Mouse (Mus musculus) spleen, postnatal 14 days (tissue): ENCODE measurements around the gene Kras.

Experiments used
- DNase-seq, 2 experiments: peaks; one replicate each; pipeline ENCODE4 v3.0.0; 2021 to 2022; ENCODE audit warnings: low spot score in 2 of 2

Gene Kras

DNA sequence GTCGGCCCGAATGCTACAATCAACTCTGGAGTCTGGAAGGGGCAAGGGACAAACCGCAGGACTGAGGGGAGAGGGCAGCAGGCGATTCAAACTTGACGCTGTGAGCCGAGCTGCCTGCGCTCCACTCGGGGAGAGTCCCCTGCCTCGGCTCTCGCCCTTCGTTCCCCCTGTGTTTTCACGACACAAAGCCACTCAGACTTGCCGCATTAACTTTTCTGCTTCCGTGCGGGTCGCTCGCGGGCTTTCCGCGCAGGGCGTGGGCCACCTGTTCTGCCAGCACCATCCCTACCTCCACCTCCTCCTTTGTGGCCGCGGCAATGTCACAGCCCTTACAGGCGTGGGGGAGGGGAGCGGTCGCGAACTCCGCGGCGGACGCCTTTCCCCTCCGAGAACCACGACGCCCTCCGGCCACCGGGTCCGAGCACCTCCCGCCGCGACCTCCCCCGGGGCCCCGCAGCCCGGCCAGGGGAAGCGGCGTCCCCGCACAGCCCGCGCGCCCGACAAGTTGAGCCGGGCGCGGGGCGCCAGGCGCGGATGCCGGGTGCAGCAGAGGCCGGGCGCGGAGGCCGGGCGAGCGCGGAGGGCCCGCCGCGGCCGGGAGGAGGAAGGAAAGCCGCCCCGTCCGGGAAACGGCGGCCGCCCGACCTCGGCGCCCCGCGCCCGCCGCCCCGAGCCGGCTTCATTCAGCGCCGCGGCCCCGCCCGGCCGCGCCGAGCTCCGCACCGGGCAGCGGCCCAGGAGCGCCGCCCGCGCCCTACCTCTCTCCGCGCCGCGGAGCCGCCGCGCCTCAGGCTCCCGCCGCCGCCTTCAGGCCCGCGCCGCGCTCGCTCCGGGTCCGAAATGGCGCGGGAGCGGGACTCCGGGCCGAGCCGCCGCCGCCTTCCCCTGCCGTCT lies 501 bp downstream of the Kras start:
- DNase-seq, result peak; percentile 33 to 57

DNA sequence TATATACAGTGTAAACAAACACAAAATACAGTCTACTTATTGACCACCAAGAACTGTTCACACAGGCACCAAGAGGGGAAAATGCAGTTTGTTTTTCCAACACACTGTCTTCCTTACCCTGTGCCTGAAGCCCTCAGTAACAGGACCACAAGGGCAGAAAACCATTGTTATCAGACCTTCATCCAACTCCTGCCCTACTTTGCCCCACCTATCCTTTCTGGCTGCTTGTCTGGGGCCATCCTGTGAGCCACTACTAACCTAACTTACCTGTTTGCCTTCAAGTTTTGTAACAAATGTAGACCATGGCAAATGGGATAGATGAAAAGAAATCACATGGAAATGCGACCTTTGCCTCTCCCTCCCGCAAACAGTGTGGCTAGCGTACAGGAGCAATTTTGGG lies 2.2 kb downstream of the Kras start:
- DNase-seq, result no peak

DNA sequence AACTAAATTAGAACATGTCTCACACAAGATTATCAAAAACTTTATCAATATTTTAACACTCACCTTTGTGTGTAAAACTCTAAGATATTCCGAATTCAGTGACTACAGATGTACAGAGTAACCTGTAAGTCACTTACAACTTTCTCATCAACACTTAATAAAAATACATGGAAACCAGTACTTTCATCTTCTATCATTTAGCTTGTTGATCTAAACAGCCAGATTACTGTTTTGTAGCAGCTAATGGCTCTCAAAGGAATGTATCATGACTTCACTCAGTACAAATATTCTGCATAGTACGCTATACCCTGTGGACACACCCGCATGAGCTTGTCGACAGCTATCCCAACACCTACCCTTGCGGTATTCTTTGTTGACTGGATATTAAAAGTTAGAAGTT lies 3.2 kb downstream of the Kras start:
- no peak for DNase-seq

DNA sequence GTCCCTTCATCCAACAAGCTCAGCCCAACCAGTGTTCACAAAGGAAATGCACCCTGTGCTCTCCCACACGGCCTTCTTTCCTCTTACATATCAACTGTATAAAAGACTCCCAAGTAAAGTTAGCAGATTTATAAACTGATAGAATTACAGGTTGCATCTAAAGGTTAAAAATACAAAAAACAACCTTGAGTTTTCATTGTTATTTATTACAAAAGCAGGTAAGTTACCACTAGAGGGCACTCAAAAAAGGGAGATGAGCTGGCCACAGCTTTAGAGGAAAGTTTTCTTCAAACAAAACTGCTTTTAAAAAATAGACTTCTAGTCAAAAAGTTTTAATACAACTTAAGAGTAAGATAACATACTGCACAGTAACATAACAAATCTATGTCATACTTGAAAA lies 7.5 kb downstream of the Kras start:
- no peak for DNase-seq

DNA sequence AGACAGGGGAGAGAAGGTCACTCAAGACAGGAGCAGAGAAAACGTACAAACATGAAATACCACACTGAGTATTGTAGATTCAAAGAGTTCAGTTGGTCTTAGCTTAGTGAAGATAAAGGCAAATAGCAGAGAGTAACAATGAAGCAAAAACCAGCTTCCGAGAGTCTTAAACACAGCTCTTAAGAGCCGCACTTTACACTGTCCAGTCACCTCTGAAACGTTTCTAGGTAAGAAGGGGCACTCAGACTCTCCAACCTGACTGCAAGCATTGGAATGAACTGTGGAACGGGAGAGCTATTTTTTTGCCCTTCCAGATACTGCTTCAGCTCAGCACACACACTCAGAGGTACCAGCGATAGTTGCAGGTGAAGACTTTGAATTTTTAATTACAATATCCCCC lies 9.8 kb downstream of the Kras start:
- no peak for DNase-seq

DNA sequence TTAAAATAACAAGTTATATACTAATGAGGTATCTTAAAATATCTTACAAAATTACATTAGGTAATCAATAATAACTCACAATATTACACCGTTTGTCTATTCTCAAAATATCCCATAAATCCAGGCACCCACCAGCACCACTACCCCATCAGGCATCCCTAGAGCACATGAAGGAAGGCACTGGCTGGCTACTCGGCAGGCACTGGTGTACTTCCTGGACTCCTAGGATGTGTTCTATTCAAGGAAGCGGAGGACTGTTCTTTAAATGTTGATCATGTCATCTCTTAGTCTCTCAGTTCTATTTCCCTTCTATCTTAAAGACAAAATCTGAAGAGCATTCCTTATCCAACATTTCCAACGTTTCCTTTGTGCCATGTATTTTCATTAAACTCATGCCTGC lies 12.9 kb downstream of the Kras start:
- DNase-seq, result no peak

DNA sequence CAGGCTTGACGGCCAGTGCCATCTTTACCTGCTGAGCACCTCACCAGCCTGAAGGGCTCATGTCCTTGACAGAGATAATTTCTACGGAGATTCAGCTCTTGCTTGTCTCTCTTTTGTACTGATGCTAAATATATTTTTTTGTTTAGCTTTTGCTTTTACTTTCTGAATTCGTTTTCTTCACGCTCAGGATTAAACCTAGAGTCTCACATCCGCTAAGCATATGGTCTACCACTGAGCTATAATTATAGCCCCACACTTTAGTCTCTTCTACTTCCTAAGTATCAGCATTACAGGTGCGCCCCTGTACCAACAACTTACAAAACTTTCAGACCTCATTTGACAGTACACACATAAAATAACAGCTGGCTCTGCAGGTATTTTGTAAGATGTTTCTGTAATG lies 14.7 kb downstream of the Kras start:
- DNase-seq, result no peak

DNA sequence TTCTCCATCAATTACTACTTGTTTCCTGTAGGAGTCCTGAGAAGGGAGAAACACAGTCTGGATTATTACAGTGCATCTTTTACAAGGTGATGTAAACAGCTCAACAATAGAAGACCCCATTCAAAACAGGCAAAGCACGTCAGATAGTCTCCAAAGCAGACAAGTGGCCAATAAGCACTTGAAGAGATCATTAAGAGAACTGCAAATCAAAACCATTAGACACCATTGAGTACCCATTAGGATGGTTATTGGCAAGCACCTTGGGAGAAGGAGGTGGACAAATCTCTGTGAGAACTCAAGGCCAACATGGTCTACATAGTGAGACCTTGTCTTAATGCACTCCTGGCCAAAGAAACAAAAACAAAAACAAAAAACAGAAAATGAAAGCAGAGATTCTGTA lies 15.6 kb downstream of the Kras start:
- no peak for DNase-seq

DNA sequence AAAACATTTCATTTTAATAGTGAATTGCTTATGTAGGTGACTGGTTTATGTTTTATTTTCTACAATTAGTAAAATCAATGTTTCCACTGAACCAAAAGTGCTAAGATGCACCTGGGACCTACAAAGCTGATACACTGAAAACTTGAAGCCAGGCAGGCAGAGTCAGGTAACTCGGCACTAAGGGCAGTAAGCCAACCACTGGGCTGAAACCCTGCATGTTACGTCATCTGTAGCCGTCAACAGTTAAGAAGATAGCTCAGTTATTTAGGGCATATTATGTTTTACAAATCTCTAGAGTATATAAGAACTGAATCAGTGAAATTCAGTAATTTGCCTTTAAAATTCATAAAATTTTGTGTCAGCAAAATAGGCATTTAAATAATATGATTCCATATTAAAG lies 23.7 kb downstream of the Kras start:
- DNase-seq, result no peak

DNA sequence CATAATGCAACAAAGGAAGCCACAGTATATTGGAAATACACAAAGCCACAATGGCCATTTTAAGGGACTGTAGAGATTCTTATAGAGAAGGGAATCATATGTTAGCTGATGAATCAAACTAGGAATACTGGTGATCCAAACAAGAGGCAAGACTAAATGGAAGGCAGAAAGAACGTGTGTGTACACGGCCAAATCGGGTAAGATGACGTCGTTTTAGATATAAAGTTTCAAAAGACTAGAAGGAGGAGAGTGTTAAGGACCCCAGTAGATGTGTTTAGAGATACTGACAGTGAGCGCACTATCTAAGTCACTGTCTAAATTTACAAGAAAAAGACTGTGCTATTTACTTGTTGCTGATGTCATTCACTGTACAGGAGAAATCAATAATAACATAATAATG lies 25.8 kb downstream of the Kras start:
- DNase-seq, result no peak

DNA sequence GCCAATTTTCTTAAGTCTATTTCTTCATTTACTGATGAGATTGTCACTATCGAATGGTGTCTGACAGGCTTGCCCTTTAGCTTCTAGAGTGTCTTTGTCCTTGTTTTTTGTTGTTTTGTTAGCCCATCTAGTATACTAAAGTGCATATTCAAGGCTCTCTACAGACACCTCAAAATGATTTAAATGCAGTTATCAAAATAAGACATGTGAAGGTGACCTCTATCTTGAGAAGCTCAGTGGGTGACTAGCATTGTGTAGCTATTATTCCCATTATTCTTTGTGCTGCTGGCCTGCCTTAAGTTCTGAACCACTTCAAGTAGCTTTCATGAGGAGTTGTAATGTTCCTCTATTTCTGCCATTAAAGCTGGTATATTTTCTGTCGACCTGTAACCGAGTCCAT lies 34.2 kb downstream of the Kras start:
- no peak for DNase-seq

DNA sequence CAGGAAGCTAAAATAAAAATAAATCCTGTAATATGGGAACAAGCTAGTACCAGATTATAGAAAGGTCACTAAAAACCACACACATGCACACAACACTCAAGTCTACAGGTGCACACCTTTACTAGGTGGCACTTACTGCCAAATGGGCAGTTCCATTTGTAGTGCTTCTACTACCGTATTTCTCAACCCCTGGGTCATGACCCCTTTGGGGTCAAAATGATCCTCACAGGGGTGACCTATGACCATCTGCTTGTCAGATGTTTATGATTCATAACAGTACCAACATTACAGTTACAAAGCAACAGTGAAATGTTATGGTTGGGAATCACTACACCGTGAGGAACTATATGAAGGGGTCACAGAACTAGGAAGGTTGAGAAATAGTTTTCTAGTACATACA lies 36.1 kb downstream of the Kras start:
- DNase-seq, result no peak

DNA sequence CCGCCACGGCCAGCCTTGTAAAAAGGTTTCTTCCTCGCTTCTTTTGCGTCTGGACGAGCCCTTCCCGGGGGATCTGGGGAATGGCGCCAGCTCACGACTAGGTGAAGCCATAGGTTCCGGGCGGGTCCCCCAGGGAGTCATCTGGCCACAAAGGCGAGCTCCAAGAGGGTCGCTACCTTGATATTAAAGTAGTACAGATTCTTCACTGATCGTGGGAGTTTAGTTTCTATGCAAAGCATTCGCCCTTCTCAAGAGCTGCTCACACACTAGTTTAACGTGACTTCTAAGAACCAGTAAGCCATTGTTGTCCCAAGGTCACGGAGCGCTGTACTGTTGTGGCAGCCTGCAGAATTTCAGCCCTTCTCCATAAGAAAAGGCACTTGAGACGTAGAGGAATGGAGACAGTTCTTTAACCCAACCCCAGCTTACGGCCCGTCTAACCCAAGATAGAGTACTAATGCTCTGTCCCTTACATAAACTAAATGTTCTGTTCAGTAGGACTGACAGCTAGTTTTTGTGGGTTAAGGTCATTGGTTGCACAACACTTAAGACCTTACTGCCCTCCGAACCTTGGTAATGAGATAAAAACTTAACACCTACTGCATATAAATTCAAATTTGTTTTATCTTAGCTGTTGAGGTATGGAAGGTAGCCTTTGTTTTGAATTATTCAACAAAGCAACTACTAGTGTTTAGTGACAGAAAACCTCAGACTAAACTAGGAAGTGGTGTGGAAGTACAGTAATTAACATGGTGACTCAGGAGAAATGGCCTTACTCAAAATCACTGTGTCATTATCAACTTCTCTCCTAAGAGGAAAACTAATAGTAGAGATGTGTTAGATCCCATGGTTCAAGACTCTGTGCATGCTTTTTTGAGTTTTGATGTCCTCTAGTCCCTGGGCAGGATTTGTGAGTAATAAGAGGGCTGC lies 38.4 kb downstream of the Kras start:
- no peak for DNase-seq

DNA sequence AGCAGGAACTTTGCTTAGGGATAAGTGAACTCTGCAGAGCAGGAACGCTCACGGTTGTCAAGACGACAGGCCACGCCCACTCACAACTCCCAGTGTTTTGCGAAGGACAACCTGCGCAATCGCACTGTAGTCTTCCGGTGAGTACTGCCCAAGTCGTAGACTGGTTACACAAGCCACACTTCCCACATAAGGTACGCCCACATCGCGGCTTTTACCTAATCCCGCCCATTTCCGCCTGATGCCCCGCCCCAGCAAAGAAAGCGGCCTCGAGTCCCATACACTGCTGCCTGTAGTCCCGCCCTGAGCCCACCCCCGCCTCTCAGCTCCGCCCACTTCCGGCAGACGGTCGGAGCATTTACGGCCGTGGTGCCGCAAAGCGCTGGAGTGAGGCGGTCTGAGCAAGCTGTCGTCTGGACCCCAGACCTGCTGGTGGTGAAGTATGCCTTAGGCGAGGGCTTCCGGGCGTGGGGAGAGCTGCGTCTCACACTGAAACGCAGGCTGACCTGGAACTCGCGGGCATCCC lies 39.2 kb downstream of the Kras start, which contains the start of the genes Casc1 and Etfrf1:
Gene Casc1 (minus strand): TSS at position 190 of the 523 bp plus-strand sequence.
Gene Etfrf1 (plus strand): TSS at position 319 of the 523 bp plus-strand sequence.
- DNase-seq, result peak; percentile 90 to 93

DNA sequence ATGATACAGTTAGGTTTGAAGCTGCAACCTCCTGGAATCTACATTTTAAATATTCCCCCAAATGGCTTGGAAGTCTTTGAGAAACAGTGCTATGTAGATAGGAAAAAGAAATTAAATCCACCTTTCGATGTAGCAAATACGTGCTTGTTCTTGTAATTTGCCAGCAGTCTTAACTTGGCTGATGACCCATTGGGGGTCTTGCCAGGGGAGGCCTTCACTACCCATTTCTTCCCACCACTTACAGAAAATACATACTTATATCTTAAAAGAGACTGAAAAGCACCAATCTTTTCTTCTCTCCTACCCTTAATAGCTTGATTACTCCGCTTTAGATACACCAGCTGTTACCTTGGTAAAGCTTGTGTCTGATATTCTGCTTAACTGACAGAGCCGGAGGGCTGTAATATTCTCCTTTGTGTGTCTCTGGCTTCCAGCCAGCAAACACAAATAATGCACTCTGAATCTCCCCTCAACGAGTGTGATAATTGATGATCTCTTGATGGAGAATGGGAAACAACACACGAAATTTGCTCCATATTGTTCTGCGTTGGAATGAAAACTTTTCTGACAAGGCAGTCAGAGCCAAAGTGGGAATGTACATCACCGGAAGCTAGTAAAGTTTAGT lies 39.9 kb downstream of the Kras start:
- DNase-seq, result no peak

DNA sequence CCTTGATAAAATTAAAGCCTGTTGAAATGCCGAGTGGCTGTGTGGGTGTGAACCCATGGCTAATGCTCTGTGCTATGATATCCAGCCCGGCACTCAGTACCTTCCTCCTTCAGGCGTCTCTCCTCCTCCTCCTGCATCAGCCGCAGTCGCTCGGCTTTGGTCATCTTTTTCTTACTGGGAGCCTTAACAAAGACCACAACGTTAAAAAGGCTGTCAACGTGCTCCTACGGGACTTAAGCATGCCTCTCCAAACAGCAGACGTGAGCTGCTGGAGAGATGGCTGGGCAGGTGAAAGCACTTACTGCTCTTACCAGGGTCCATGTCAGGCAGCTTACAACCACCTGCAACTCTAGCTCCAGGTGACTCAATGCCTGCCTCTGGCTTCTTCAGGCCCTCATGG lies 44.9 kb downstream of the Kras start:
- no peak for DNase-seq

DNA sequence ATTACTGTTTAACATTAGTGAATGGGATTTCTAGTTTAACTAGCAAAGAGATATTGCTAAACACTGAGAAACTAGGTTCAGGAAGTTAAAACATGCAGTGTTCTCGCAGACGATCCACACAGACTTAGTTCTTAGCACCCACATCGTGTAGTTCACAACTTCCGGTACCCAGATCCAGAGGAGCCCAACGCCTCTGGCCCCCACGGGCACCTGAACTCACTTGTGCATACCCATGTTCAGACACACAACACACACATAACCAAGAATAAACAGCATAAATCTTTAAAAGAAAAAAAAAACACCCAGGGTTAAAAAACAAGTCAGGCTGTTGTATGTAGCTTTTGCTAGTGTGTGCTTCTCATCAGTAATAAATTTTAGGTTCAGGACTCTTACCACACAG lies 45.6 kb downstream of the Kras start:
- DNase-seq, result no peak

DNA sequence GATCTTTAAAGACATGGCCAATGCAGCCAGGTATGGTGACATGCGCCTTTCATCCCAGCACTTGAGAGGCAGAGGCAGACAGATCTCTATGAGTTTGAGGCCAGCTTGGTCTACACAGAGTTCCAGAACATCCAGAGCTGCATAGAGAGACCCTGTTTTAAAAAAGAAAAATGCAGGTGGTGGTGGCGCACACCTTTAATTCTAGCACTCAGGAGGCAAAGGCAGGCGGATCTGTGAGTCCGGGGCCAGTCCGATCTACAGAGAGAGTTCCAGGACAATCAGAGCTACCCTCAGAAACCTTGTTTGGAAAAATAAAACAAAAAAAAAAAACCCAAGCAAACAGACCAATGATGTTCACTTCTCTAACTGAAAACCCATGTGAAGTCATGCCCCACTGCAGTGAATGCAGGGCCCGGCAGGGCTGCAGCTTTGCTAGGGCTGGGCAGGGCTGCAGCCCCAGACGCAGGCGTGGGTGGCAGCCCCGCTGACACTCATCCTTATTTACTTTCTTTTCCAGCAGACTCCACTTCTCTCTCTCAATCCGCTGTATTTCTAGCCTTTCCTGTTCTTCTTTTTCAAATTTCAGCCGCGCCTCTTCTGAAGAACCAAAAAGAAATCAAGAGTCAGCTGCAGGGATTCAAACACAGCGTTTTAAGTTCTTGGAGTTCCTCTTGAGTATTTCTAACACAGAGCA lies 47.5 kb downstream of the Kras start:
- no peak for DNase-seq

DNA sequence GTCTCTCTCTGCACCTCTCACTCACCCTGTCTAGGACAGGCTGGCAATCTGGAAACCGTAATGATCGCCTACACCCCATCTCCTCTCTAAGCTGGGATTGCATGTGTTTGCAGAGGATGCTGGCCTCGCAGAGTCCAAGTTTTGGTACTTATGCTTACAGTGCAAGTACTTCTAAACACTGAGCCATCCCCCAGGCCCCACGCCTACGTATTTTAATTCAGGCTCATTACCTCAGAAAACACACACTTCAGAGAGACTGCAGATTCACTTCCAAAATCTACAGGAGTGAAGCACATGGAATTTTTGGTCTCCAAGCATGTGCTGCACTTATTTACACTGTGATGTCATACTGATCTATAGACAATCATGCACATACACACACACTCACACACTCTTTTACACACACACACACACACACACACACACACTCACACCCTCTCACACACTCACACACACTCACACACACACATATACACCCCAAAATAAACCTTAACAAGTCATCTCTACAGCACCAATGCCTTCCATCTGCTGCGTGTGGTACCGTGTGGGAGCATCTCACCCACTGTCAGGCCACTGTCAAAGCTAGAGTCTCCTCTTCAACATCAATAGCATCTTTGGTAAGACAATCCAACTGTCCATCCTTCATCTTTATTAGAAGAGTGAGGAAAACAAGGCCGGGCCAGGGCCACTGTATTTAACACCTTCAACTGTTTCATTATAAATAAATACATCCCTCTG lies 51.9 kb downstream of the Kras start:
- DNase-seq, result no peak

DNA sequence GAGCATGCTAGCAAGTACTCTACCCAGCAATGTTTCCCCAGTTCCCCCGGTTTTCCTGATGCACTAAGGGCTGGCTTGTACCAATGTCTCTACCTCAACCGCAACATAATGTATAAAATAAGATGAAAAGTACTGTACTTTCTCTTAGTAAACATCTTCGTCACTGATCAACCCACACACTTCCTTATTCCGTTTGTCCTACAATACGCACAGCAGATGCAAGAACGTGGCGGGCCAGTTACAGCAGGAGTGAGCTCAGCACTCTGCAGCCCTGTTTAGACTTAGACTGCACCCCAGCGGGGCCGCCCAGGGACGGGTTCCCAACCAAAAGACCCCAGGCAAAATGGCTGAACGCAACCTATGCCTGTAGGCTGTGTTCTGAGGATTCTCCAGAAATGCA lies 56.6 kb downstream of the Kras start:
- no peak for DNase-seq

DNA sequence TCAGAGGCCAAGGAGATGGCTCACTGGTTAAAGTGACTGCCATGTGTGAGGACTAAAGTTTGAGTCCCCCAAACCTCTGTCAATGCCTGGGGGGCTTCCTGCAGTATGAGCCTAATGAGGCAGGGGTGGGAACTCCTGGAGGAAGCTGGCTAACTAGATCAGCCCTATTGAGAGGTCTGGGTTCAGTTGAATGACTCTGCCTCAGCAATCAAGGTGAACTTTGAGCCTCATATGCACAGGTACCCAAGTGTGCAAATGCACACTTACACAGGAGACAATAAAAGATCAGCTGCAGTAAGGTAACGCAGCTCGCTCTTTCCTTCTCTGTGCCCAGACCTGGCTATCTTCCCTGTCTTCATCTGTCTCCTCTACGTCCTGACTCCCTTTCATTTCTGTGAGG lies 57.0 kb downstream of the Kras start:
- no peak for DNase-seq
